Mouse (Mus musculus) bone marrow, adult 2 months (tissue): ENCODE results near the gene Slc1a4. TPM values are rescaled to one million over a fixed set of nuclear protein-coding genes. Genes with fewer than 3 reads are reported as not detected.

ENCODE experiments used
- H3K27ac ChIP-seq: fragments of 200-500 bp; 2 replicates; pipeline ENCODE4 v1.5.1; 2012; ENCODE audit warnings: low read depth, mild to moderate bottlenecking, control low read depth, inconsistent platforms, low read length; ENCODE audit not compliant: control insufficient read depth, poor library complexity, insufficient read depth
- H3K4me1 ChIP-seq: fragments of 200-500 bp; 2 replicates; pipeline ENCODE4 v1.6.1; 2011; ENCODE audit warnings: low read length; ENCODE audit not compliant: control insufficient read depth, insufficient read depth
- H3K4me3 ChIP-seq: fragments of 200-500 bp; replicated peaks from 2 replicates; pipeline ENCODE3; 2011; ENCODE audit warnings: mild to moderate bottlenecking, low read depth, low read length, control low read depth; ENCODE audit not compliant: control insufficient read depth
- CTCF ChIP-seq: fragments of 200-500 bp; IDR thresholded peaks from 2 replicates; pipeline ENCODE4 v1.5.1; 2011; ENCODE audit warnings: low read length, control low read depth; ENCODE audit not compliant: control insufficient read depth, insufficient read depth
- POLR2A ChIP-seq: fragments of 200-500 bp; IDR thresholded peaks from 2 replicates; pipeline ENCODE4 v1.6.1; 2011; ENCODE audit warnings: low read depth, mild to moderate bottlenecking, control low read depth, low read length, borderline replicate concordance; ENCODE audit not compliant: control insufficient read depth
- WGBS: fragments of 180-500 bp; shearing (Covaris S2); methylation state at CpG from one replicate; pipeline ENCODE4 v1.1.7; 2018; 5-methylcytosine and 5-hydroxymethylcytosine counted together
- polyA plus RNA-seq: library from polyadenylated mRNA; stranded (reverse); fragments of >200 nt; gene quantifications from 2 replicates; pipeline ENCODE4 v1.2.4, GENCODE M21; 2011; ENCODE audit warnings: low replicate concordance; ENCODE audit not compliant: missing spikeins, insufficient read depth, insufficient read length

Slc1a4 gene
- polyA plus RNA-seq, 1 experiment: 1.9 TPM

- 89% methylated on average over 3 of the region's 3 CpGs for WGBS
- Histone ChIP-seq H3K4me1 (no peaks in the 10 kb centered on the region), H3K4me3 (no peak overlapping the region), H3K27ac (no peak overlapping the region)
- TF ChIP-seq POLR2A (no peak), CTCF (no peak)
Measured at GRCm38 (mm10) chr11:20320661-20321060, 11.9 kb downstream of the Slc1a4 start.

DNA sequence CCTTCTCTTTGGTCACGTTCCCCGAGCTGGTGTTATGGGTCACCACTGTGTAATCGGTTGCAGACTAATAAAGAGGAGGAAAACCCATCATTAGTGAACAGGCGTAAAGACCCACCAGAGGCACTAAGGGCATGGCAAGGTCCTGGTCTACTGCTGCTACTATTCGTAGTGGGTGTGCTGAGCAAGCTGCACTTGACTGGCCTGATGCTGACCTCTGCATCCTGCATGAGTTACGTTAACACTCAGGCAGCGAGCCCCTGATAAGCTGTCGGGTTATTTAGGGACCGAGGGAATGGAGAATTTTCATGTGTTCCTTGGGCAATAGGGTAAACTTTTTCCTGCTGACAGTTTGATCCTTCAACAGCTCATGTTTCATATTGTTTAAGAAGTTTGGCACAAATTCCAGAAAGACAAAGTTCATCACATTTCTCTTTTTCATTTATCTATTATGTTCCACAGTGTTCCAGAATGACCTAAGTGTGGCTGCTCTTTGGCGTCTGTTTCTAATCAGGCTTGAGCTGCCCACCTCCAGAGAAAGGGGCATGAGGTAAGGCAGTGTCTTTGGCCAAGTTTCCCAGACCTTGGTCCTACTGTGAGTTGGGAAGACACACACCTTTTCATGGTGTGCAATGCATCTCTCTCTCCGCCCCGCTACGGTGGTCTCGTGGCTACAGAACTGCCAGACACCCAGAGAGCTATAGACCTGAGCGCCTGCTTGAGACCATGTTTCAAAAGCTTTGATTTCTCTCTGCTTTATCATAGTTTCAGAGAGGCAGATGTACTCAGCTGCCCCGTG is 13.7 kb downstream of the Slc1a4 start:
- no peak overlapping the region for H3K27ac ChIP-seq
- H3K4me1 ChIP-seq: no peaks in the 10 kb centered on the region
- 82% methylated on average over 16 of the region's 16 CpGs for WGBS
- H3K4me3 ChIP-seq: no peak overlapping the region
- TF ChIP-seq POLR2A (no peak), CTCF (no peak)

GRCm38 (mm10) chr11:20313576-20313975 is 18.9 kb downstream of the Slc1a4 start:
- TF ChIP-seq CTCF: no peak
- no peak for TF ChIP-seq POLR2A
- no peak overlapping the region for H3K4me3 ChIP-seq
- H3K4me1 ChIP-seq: no peaks in the 10 kb centered on the region
- H3K27ac ChIP-seq: no peak overlapping the region
- WGBS: 86% methylated on average over 8 of the region's 8 CpGs

DNA sequence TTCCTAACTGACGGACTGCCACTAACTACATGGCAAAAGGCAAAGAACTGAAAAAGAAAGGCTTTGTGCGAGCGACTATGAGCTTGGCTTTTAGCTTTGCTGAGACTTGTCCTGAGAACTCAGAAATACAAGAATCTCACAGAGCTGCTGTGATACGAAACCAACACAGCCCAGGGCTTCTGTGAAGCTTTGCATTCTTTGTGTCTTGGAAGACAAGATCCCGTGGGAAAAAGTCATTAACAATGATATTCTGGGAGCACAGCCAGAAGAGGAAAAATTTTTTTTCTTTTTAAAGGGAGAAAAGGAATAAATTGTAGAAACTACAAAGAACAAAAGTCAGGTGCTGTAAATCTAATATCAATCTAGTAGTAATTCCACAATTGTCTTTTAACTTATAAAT is 23.5 kb downstream of the Slc1a4 start:
- Histone ChIP-seq H3K4me3 (no peak overlapping the region), H3K27ac (no peak overlapping the region), H3K4me1 (no peaks in the 10 kb centered on the region)
- no peak for TF ChIP-seq POLR2A
- no peak for TF ChIP-seq CTCF
- WGBS: 78% methylated on average over 5 of the region's 5 CpGs

DNA sequence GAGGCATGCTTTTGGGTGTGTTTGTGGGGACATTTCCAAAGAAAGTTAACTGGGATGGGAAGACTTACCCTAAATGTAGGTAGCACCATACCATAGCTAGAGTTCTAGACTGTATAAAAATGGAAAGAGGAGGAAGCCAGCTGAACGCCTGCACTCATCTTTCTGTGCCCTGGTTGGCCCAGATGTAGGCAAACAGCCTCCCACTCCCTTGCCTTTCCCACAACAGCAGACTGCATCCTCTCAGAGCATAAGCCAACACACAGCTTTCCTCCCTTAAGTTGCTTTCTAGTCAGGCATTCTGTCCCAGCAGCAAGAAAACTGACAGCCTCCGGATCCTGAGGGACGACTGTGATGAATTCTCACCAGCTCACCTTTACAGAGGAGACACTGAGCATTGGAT is 25.1 kb downstream of the Slc1a4 start:
- 84% methylated on average over 3 of the region's 3 CpGs for WGBS
- no peak overlapping the region for H3K4me3 ChIP-seq
- no peak for TF ChIP-seq POLR2A
- TF ChIP-seq CTCF: no peak
- no peak overlapping the region for H3K27ac ChIP-seq
- no peaks in the 10 kb centered on the region for H3K4me1 ChIP-seq

GRCm38 (mm10) chr11:20305641-20306040 is 26.9 kb downstream of the Slc1a4 start:
- WGBS: 44% methylated on average over 1 of the region's 1 CpGs
- H3K4me3 ChIP-seq: no peak overlapping the region
- H3K27ac ChIP-seq: no peak overlapping the region
- TF ChIP-seq CTCF (no peak), POLR2A (no peak)
- H3K4me1 ChIP-seq: no peaks in the 10 kb centered on the region

DNA sequence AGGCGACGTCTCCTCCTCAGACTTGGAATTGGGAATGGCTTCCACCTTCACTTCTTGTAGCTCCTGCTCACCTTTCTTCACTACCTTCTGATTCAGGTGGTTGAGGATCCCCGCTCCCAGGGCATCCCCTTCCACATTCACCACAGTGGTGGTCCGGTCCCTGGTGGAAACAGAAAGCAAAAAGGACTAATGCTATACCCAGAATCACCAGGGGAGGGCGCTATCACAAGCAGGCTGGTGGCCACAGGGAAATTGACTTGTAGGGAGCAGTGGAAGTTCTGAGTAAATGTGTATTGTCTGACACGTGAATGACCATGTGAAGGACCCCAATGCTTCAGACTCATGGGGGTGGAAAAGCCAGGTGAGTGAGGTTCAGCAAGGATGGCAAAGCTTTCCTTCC is 28.2 kb downstream of the Slc1a4 start:
- TF ChIP-seq POLR2A (no peak), CTCF (peak; percentile 63)
- Histone ChIP-seq H3K27ac (no peak overlapping the region), H3K4me3 (no peak overlapping the region), H3K4me1 (no peaks in the 10 kb centered on the region)
- 77% methylated on average over 6 of the region's 6 CpGs for WGBS

DNA sequence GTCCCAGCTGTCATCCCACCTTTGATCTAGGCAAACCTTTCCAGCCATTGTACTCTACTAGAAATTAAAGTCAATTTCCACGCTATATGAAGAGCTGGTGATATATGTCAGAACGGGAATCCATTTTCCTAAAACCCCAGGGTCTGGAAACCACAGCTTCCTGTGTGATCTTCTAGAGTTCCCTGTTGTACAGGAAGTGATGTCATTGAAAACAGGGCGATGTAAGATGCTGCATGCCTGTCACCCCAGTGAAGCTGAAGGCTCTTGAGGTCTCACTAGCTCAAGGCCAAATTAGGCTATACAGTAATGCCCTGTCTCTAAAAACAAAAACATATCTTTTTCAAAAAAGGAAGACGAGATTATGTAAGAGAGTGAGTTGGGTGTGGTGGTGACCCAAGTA is 31.2 kb downstream of the Slc1a4 start:
- no peaks in the 10 kb centered on the region for H3K4me1 ChIP-seq
- H3K27ac ChIP-seq: no peak overlapping the region
- 29% methylated on average over 4 of the region's 4 CpGs for WGBS
- no peak for TF ChIP-seq POLR2A
- no peak for TF ChIP-seq CTCF
- no peak overlapping the region for H3K4me3 ChIP-seq

DNA sequence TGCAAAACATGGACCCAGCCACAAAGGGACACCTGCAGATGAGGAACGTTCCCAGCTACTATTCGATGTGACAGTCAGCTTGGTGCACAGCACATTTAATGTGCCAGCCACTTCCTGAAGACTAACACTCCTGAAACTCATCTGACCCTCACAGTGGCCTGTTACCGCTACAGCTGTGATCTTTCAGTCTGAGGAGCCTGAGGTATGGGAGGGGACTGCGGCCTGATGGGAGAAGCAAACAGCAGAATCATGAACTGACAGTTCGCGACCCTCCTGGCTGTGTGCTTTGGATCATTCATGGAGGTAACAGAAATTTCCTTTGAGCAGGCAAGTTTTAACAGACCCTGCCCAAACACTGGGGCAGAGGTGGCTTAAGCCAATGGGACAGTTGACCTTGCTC is 31.7 kb downstream of the Slc1a4 start:
- Histone ChIP-seq H3K27ac (no peak overlapping the region), H3K4me3 (no peak overlapping the region), H3K4me1 (no peaks in the 10 kb centered on the region)
- no peak for TF ChIP-seq POLR2A
- no peak for TF ChIP-seq CTCF
- WGBS: 60% methylated on average over 6 of the region's 6 CpGs
